Mouse (Mus musculus) olfactory bulb, adult 2 months (tissue): Measurements from ENCODE around the gene Chrm1. TPM values are rescaled to one million over a fixed set of nuclear protein-coding genes. Genes with fewer than 3 reads are reported as not detected.
"Not testable (repeated sequence)": the region's sequence is repeated elsewhere in the genome, so short reads cannot be mapped to it uniquely, and the experiment has no call there.

Experiments
- H3K27ac ChIP-seq: fragments of 200-500 bp; 2 replicates; pipeline ENCODE4 v1.5.1; 2012; ENCODE audit warnings: low read depth, low read length; ENCODE audit not compliant: insufficient read depth
- H3K4me1 ChIP-seq: fragments of 200-500 bp; 2 replicates; pipeline ENCODE4 v1.6.1; 2012; ENCODE audit warnings: low read length; ENCODE audit not compliant: control insufficient read depth, insufficient read depth
- H3K4me3 ChIP-seq: fragments of 200-500 bp; 2 replicates; pipeline ENCODE4 v1.5.1; 2012; ENCODE audit warnings: mild to moderate bottlenecking, low read depth, low read length, moderate library complexity; ENCODE audit not compliant: insufficient read depth
- CTCF ChIP-seq: fragments of 200-500 bp; IDR thresholded peaks from 2 replicates; pipeline ENCODE4 v1.5.1; 2012; ENCODE audit warnings: low read depth, mild to moderate bottlenecking, low read length, moderate library complexity; ENCODE audit not compliant: insufficient read depth
- POLR2A ChIP-seq: fragments of 200-500 bp; IDR thresholded peaks from 2 replicates; pipeline ENCODE4 v1.6.1; 2012; ENCODE audit warnings: mild to moderate bottlenecking, low read depth, low read length, moderate library complexity; ENCODE audit not compliant: insufficient read depth
- WGBS: fragments of 180-500 bp; shearing (Covaris S2); methylation state at CpG from one replicate; pipeline ENCODE4 v1.1.7; 2018; 5-methylcytosine and 5-hydroxymethylcytosine counted together
- polyA plus RNA-seq: library from polyadenylated mRNA; stranded (reverse); fragments of >200 nt; gene quantifications from 2 replicates; pipeline ENCODE4 v1.2.4, GENCODE M21; 2012; ENCODE audit warnings: low replicate concordance; ENCODE audit not compliant: missing spikeins, insufficient read depth, insufficient read length

The Chrm1 gene
- polyA plus RNA-seq, 1 experiment, result not detected

DNA sequence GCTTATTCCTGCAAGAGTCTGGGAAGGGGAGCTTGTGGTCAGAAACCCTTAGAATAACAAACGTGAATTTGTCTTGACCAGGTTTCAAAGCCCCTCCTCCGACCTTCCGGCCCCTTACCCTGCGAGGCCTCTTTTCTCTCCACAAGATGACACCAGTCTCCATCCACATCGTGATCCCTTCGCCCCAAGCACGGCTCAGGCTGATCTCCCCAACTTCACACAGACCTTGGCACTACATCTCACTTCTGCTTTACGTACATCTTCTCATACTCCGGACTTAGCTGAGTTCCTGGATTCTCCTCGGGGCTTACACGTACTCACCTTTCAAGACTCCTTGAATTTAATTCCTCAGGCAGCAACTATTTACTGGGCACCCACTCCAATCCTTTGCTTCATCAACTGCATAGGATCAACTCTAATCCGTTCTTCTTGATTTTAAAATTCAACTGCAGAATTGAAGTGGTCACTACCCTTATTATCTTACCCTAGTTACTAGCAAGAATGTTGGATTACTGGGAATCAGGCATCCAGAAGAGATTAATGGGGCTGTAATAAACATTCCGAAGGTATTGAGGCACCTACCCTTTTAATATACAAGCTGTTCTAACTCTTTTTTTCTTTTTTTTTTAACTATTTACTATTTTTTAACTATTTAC is 50.5 kb downstream of the Chrm1 start:
- no peak for TF ChIP-seq CTCF
- no peak for TF ChIP-seq POLR2A
- Histone ChIP-seq H3K4me1 (peaks cover 6% of the 10 kb centered on the region), H3K27ac (0 out of 2 replicates have a peak overlapping the region, but pooled peaks have one; percentile 22), H3K4me3 (peak overlapping the region; percentile 92)
- 4% methylated on average over 13 of the region's 13 CpGs for WGBS

GRCm38 (mm10) chr19:8714653-8715481 is 51.3 kb downstream of the Chrm1 start:
- 55% methylated on average over 10 of the region's 10 CpGs for WGBS
- TF ChIP-seq CTCF, result no peak
- peaks cover 6% of the 10 kb centered on the region for H3K4me1 ChIP-seq
- H3K27ac ChIP-seq, result no peak overlapping the region
- no peak overlapping the region for H3K4me3 ChIP-seq

DNA sequence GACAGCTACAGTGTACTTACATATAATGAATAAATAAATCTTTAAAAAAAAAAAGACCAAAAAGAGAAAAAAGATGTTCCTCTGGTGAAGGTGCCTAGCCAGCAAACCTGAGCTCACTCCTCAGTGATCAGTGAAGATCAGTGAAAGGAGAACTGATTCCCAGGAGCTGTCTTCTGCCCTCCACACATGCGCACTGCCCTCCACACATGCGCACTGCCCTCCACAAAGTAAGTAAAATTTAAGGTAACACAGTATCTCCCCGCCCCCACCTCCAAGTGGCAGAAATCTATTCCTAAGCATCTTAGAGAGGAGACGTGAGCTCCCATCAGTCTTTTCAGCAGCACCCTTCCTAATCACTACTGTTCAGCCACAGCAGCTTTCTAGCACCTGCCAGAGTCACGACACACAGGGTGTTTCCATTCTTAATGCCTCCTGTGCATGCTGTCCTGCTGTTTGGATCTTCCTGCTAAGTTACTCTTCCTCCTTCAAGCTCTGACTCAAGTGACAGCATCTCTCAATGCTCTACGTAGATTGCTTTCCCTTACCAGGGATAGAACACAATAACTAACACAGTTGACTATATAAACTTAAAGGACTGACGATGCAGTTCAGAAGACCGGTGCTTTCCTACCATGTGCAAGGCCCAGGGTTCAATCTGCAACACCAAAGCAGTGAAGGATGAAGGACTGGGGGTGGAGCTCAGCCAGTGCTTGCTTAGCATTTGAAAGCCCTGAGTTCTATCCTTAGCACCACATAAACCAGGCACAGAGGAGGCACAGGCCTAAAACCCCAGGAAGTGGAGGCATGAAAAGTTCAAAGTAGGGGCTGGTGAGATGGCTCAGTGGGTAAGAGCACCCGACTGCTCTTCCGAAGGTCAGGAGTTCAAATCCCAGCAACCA is 52.5 kb downstream of the Chrm1 start:
- no peak for TF ChIP-seq POLR2A
- no peak for TF ChIP-seq CTCF
- Histone ChIP-seq H3K27ac (no peak overlapping the region), H3K4me1 (peaks cover 10% of the 10 kb centered on the region), H3K4me3 (no peak overlapping the region)
- WGBS, result 81% methylated on average over 10 of the region's 10 CpGs

GRCm38 (mm10) chr19:8716767-8717475 is 53.3 kb downstream of the Chrm1 start:
- H3K4me1 ChIP-seq, result peaks cover 7% of the 10 kb centered on the region
- 71% methylated on average over 10 of the region's 10 CpGs for WGBS
- no peak for TF ChIP-seq CTCF
- no peak for TF ChIP-seq POLR2A

DNA sequence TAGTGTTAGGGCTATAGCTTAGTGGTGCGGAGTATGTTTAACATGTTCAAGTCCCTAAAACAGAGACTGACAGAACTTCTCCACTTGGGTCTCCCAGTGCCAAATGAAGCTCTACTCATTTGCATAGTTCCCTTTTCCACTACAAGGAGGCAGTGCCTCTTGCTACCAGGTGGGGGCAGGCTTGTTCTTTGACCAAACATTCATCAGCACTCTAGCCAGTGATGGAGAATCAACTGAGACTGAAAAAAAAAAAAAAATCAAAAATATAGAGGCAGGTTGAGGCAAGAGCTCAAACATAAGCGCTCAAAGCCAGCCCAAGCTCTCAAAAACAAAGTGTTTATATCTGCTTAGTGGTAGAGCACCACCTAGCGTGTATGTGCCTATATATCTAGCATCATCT is 54.8 kb downstream of the Chrm1 start:
- WGBS, result 61% methylated on average over 3 of the region's 3 CpGs
- TF ChIP-seq POLR2A, result no peak
- TF ChIP-seq CTCF, result no peak
- Histone ChIP-seq H3K4me3 (no peak overlapping the region), H3K27ac (no peak overlapping the region), H3K4me1 (peaks cover 7% of the 10 kb centered on the region)

More at GRCm38 (mm10) chr19:8716767-8717475, 53.3 kb downstream of the Chrm1 start:
- Histone ChIP-seq H3K27ac (no peak overlapping the region), H3K4me3 (no peak overlapping the region)

DNA sequence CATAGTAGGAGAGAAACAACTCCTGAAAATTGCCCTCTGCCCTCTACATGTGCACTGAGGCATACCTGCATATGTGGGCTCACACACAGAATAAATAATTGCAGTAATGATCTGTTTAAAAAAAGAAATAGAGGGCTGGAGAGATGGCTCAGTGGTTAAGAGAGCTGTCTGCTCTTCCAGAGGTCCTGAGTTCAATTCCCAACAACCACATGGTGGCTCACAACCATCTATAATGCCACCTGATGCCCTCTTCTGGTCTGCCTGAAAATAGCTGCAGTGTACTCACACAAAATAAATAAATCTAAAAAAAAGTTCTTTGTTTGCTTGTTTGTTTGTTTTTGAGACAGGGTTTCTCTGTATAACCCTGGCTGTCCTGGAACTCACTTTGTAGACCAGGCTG is 55.4 kb downstream of the Chrm1 start:
- not testable (repeated sequence) for H3K4me1 ChIP-seq, H3K27ac ChIP-seq, H3K4me3 ChIP-seq

DNA sequence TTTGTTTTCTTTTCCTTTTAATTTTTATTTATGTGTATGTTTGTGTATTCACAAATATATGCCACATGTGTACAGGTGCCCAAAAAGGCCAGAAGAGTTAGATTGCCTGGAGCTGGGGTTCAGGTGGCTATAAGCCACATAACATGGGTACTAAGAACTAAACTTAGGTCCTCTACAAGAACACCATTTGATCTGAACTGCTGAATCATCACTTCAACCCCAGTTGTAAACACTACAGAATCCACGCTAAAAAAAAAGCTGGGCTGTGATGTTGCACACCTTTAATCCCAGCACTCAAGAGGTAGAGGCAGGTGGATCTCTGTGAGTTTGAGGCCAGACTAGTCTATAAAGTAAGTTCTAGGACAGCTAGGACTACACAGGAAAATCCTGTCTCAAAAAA is 57.8 kb downstream of the Chrm1 start:
- WGBS, result 47% methylated on average over 1 of the region's 1 CpGs
- H3K4me3 ChIP-seq, result no peak overlapping the region
- H3K4me1 ChIP-seq, result peaks cover 4% of the 10 kb centered on the region; the same call in 1 of the 2 replicates
- no peak overlapping the region for H3K27ac ChIP-seq
- no peak for TF ChIP-seq POLR2A
- TF ChIP-seq CTCF, result no peak

- TF ChIP-seq CTCF (no peak), POLR2A (no peak)
- Histone ChIP-seq H3K4me1 (peaks cover 4% of the 10 kb centered on the region; the same call in 1 of the 2 replicates), H3K4me3 (peak overlapping the region; percentile 6; the same call in 1 of the 2 replicates), H3K27ac (no peak overlapping the region)
- WGBS, result 38% methylated on average over 4 of the region's 4 CpGs
These were observed 58.4 kb downstream of the Chrm1 start for GRCm38 (mm10) chr19:8722021-8722420.
